Mouse (Mus musculus) c-Kit-positive CD71-positive TER-119-positive erythroid progenitor cells, embryonic 14.5 days (primary cell): ENCODE measurements at regions not wholly inside any gene's neighbourhood (a gene's known extent, or its start where the extent isn't known, plus 50 kb on each side); places are given as distances from the start of the nearest gene placed in this dataset.

Experiments
- DNase-seq: peaks from one replicate; pipeline ENCODE4 v3.0.0-alpha.2; 2013; ENCODE audit warnings: low spot score

DNA sequence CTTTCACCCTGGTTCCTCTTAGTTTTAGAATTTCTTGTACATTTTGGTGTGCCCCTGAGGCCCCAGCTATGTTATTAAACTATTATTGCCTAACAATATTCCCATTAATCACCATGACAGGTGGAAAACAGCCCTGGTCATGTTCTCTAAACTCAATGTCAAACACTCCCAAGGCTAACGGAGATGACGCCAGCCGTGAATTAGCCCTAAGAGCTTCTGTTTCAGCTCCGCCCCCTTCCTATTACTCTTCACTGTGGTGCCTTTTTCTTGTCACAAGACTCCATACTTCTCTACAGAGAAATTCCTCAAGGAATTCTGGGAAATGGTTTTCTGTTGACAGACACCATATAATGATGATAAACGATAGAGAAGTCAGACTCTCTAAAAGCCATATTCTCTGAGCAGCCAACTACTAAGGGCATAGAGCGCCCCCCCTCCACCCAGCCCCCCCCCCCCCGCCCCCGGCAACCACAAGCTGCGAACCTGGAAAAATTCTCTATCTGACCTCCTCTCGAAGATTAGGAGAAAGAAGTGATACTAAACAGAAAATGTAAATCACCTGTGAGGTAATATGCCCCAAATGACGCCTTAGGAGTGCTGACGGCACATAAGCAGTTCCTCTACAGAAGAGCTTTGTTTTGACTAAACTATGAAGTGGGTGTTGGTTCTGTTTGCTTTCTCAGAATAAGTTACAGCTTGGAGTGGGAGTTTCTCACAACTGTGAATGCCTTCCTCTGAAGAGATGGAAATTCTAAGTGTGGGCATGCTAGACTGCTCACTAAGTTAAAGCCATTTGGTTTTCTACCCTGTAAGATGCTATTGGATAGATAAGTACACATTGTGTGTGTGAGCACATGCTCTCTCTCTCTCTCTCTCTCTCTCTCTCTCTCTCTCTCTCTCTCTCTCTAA lies 76.8 kb upstream of the Sfrp2 start:
- DNase-seq = no peak

DNA sequence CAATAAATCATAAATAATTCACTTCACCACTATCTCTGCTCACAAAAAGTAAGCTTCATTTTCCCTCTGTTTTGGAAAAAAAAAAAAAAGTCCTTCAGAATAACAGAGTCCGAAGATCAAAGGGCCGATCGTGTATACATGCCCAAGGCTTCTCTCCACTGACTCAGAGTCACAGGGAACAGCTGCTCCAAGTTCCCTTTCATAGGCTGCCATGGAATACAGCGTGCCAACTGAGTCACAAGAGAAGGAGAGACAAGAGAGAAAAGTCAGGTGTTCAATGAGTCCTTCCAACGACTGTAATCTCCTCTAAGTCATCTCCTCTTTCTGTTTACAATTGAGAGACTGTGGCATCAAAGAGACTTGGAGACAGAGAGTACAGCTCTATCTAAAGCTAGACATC lies 71.6 kb upstream of the Sfrp2 start:
- no peak for DNase-seq

DNA sequence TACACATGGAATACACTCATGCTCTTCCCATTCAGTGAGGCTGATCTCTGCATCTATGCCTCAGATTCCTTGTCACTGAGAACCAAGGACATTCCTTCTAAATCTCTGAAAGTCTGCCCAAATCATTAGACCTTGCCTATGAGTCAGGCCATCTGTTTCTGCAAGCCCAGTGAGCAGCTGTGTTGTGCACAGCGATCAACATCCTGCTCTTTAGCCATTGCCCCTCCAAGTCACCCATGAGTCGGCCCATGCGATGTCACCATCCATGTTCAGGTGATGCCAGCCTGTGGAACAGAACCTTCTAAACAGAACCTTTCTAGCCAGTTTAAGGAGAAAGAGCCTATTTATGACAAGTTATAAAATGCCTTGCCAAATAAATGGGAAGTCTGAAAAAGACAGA lies 66.4 kb upstream of the Sfrp2 start:
- no peak for DNase-seq

DNA sequence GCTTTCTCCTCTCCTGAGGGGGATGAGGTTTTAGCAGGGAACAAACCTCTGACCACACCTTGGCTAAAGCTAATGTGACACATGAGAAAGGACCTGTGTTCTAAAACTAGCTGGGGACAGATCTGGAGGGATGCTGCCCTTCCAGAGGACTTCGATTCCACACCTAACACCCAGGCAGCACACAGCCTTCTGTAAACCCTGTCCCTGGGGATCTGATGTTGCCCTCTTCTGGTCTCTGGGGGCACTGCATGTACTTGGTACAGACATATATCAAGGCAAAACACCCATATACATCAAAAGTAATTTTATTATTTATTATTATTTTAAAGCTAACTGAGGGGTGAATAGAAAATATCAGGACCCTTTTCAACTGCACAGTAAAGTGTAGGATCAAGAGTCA lies 65.0 kb upstream of the Sfrp2 start:
- DNase-seq = no peak

DNA sequence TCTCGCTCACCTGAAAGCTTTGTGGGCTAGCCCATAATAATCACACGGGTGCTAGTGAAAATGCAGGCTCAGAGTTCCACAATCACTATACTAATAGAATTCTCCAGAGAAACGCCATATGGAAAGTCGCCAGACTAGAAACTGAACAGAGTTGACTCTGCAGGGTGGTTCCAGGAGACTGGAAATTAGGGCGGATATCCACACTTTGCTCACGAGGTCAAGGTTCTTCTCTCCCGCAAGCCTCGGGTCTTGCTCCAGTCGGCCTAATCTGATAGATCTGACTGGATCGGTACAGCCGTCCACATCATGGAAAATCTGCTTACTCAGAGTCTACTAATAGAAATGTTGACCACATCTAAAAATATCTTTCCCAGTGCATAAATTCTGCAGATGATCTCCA lies 61.6 kb upstream of the Sfrp2 start:
- no peak for DNase-seq

DNA sequence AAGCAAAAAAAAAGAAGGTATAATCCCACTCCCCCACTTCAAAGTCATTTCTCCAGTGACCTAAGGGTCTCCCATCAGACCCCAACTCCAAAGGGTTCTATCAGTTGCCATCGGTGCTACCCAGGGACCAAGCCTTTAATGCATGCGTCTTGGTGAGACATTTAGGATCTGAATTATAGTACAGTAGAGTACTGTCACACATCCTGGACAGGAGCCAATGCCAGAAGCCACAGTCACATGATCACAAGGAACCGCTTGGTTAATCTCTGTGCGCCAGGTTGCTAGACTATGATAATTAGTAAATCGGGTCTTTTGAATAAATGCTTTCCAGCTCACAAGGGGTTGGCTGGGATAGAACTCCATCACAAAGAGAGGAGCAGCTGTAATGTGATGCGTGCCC lies 60.9 kb upstream of the Sfrp2 start:
- no peak for DNase-seq

DNA sequence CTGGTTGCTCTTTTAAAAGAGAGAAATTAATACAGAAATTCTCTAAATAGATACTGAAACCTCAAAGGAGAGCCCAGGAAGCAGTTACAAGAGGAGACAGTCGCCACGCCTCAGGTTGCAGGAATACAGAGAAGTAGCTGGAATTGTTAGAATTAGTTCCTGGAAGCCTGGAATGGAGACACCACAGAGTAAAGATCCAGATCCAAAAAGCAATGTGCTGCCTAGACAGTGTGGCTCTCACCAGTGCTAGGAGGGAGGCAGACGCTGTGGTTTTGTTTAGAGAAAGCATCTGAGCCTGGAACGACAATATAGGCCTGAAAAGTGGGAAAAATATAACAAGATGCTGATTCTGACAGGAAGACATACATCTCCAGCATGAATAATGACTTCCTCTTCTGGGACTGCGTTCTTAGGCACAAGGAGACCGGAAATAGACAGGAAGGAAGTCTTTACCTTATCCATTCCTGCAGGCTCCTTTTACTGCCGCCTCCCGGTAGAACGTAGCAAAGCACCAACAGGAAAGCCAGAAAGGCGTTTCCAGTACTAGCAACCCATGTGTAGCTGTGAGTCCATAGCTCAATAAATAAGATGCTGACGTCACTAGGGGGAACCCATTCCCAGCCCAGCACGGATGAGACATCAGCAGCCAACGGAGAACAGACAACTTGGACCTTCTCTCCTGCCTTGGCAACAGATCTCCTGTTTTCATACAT lies 59.4 kb upstream of the Sfrp2 start:
- peak; percentile 11 for DNase-seq

DNA sequence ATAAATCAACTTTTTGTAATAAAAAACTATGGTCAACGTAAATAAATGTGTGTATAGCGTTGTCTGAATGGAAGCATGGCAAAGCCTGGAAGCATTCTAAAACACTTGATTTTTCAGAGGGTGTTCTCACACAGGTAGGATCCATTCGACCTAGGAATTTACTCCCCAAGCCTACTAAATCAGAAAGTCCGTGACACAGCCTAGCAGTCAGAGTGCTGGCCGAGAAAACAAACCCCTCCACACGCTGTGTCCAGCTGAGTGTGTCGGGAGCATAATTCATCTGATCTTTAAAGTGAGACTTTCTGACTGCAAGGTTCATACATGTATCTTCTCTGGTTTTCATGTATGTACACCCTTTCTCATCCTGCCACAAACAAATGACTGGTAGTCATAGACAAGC lies 58.8 kb upstream of the Sfrp2 start:
- DNase-seq = no peak

DNA sequence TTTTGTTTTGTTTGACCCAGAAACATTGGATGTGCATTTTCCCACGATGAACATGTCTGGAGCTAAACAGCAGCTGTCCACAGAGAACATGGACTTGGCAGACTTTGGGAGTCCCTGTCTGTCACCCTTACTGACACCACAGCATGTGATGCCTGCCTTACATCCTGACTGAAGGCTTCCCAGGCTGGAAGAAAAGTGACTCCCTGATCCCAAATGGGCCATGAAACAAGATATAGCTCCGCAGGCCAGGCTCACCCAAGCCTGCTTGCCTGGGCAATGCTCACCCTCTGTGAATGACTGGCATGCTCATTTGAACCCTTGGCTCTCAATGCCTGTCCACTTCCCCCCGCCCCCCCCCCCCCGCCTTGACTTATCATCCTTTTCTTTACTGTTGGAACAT lies 57.1 kb upstream of the Sfrp2 start:
- DNase-seq = no peak

DNA sequence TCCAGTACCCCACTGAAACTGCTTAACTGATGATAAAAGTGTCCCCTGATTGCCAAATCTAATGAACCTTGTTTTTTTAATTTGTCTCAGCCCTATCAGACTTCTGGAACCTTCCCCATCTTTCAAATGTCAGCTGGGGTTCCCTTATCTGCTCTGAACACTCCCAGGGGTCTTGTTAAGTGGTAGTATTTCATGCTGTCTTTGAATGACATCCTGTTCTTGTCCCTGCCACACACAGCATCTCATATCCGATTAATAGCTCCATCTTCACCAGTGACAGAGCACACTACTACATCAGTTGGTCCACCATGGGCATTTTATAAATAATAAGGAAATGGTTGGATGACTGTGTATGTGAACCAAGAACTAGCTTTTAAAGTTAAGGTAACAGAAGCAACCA lies 56.6 kb upstream of the Sfrp2 start:
- no peak for DNase-seq

DNA sequence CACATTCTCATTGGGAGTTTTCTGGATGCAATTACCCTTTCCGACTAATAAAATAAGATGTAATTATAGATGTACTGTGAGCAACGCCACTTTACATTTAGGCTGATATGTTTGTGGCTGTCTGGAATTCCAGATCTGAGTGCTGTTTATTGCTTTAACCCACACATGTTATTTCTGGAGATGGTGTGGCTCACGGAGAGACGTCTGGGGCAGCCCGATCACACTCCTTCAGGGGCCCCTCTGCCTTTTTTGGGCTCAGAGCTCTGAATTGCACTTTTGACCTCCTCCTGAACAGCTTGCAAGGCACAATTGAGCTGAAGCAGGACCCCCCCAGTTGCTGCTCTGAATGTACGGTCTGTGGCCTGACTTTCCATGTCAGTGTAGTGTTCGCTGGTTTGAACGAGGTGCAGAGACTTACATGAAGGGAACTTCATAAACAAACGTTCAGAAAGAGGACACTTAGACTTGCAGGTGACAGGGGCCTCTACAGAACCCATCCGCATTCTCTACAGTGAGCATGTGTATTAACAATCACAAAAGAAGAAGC lies 55.1 kb upstream of the Sfrp2 start:
- DNase-seq = no peak

DNA sequence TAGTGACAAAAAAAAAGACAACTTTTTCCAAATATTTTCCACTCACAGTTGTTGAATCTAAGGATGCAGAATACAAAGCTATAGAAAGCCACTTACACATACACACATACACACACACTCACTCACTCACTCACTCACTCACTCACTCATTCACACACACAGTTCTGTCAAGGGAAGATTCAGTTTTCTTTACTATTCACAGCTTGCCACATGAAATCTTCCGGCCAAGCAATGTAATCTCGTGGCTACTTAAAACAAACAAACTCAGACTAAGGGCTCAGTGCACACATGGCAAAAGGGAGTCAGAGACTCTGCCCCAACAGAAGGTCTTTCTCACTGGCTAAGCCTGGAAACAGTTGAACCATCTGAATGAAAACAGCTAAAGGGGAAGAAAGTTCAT lies 53.8 kb upstream of the Sfrp2 start:
- no peak for DNase-seq

DNA sequence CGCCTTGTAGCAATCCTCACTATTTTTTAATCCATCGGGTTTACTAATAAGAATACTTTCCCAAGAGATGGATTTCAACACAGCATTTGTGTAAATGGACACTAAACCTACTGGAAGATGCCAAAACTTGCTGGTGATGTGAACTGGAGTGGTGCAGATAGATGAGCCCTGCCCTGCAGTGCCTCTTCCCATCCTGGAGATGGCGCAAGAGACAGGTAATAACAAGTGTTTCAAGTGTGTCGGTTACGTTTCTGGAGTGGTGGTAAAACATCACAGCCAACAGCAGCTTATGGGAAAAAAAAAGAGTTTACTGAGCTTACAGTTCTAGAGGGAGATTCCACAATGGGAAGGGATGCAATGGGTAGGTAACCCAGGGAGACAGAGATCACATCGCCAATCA lies 51.5 kb upstream of the Sfrp2 start:
- DNase-seq = peak; percentile 9
